Mouse (Mus musculus): ENCODE data around the gene Tnrc6c. TPM values are rescaled to one million over a fixed set of nuclear protein-coding genes. Genes with fewer than 3 reads are reported as not detected.

Tnrc6c gene
- polyA plus RNA-seq, 1 experiment = 15.0 TPM

GRCm38 (mm10) chr11:117790286-117790685 lies 136.2 kb downstream of the Tnrc6c start:
- DNase-seq (ENCODE audit: low read depth) = no peak

DNA sequence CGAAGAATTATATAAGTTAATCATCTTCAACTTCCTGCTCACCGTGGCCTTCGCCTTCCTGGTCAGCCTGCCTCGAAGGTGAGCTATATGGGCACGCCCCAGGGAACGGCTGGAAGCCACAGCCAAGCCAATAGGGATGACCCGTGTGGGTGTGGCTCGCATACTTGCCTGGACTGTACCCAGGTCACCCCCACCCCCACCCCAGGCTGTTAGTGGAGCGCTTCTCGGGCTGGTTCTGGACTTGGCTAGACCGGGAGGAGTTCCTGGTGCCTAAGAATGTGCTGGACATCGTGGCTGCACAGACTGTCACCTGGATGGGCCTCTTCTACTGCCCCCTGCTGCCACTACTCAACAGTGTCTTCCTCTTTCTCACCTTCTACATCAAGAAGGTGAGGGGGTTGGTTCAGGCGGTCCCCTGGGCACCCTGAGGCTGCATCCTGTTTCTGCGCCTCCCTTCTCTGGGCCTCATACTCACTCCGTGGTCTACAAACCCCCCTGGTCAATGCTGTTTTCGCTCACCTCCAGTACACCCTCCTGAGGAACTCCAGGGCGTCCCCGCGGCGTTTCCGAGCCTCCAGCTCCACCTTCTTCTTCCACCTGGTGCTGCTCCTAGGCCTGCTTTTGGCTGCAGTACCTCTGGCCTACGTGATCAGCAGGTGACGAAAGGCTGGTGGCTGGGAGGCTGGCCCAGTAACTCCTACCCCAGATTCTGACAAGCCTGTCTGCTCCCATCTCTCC lies 136.8 kb downstream of the Tnrc6c start:
- no peak for DNase-seq (ENCODE audit: low read depth)

GRCm38 (mm10) chr11:117791441-117791761 lies 137.3 kb downstream of the Tnrc6c start:
- DNase-seq (ENCODE audit: low read depth) = no peak

- no peak for DNase-seq (ENCODE audit: low read depth)
These were observed 138.3 kb downstream of the Tnrc6c start for GRCm38 (mm10) chr11:117792281-117792888.

DNA sequence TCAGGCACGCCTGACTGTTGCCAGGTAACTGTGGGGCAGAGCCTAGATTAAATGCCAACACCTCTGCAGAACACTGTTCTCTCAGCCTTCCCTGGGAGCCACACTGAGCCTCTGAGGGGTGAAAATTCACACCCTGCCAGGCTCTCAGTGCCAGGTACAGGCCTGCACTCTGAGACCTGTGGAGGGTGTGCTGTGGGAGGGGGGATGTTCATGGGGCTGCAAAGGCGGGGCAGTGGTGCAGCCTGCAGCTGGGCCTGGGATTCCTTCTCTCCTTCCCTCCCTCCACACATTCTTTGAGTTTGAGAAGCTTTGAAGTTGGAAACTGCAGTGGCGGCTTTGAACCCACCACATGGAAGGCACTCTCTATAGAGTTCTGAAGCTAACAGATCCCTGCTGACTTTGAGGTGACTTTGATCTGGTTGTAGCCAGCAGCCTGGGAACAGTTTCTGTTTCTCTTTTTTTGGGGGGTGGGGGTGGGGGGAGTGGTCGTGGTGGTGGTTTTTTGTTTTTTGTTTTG lies 140.0 kb downstream of the Tnrc6c start:
- DNase-seq (ENCODE audit: low read depth) = no peak

DNA sequence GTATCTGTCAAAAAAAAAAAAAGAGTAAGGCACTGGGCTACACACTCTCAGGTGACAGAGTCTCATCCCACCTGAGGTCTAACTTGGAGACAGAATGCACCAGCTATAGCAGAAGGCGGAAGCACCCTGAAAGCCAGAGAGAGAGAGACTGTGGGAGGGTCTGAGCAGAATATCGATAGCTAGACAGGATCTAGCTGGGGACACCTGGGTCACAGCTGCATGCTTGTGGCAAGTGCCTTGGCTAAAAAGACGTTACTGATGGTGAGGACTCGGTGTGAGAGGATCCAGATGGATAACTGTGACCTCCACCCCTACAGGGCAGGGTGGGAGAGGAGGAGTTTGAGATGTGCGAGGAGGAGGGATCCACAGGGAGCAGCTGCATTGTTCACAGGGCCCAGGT lies 142.9 kb downstream of the Tnrc6c start:
- no peak for DNase-seq (ENCODE audit: low read depth)

GRCm38 (mm10) chr11:117797511-117798159 lies 143.5 kb downstream of the Tnrc6c start, which contains the start of gene 6030468B19Rik:
6030468B19Rik (plus strand) TSS chr11:117797660.
- no peak for DNase-seq (ENCODE audit: low read depth)

DNA sequence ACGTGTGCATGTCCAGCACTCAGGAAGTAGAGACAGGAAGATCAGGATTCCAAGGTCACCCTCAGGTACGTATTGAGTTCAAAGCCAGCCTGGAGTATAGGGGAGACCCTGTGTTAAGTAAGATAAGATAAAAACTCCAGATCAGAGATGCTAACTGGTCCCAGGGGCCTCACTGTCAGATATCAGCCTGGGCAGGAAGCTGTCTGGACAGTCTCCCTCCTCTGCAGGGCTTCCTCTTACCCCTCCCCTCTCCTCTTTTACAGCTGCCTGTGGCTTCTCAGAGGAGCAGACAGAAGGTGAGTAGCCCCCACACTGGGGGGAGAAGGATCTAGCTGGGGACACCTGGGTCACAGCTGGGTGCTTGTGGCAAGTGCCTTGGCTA lies 144.1 kb downstream of the Tnrc6c start:
- DNase-seq (ENCODE audit: low read depth) = no peak

DNA sequence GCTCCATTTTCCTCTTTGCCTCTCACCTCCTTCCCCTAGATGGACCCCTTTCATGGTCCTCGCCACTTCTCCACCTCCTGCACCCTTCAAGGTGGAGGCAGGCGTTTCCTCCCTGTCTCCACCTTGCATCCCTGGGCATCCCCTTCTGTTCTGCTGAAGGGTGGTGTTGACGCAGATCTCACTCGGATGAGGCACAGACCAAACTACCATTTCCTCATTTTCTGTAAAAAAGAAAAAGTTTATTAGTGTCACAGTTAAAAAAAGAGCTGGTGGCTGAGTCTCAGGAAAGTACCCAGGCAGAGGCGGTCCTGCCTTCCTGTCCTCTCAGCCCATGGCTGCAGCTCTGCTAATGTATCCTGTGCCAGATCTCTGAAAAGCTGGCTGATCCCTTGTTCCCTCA lies 145.1 kb downstream of the Tnrc6c start:
- DNase-seq (ENCODE audit: low read depth) = no peak

DNA sequence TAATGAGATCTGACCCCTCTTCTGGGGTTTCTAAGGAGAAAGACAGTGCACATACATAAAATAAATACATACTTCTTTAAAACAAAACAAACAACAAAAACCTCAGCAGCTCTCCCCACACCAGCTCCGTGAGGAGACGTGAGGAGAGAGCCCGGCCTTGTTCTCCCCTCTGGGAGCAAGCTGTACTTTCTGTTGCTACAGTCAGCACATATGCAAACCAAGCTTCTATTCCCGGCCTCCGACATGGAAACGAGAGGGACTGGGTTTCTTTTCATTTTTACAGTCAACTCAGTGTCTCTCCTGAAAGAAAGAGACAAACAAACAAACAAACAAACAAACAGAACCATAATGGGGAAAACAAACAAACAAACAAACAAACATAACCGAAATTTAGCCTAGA lies 145.9 kb downstream of the Tnrc6c start:
- DNase-seq (ENCODE audit: low read depth) = no peak

DNA sequence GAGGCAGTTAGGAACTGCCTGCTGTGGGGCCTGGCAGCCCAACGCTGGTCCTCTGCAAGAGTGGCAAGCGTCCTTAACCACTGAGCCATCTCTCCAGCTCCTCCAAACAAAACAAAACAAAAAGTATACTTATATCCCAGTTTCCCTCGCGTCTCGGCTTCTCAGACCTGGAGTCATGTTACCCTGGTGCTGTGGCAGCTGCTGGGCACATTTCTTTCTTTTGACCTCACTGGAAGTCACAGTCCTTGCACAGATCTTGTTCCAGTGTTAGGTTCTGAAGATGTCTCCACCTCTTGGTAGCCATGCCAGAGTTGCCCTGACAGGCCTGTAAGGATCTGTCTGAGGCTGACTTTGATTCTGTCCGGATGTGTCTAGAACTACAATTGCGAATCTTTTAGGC lies 147.6 kb downstream of the Tnrc6c start:
- DNase-seq (ENCODE audit: low read depth) = no peak

GRCm38 (mm10) chr11:117803166-117803688 lies 149.1 kb downstream of the Tnrc6c start:
- no peak for DNase-seq (ENCODE audit: low read depth)

- DNase-seq (ENCODE audit: low read depth) = no peak
These were observed 152.7 kb downstream of the Tnrc6c start for GRCm38 (mm10) chr11:117806781-117807180.

- DNase-seq (ENCODE audit: low read depth) = no peak
These were observed 155.6 kb downstream of the Tnrc6c start, which contains the start of the genes Gm20708 and Syngr2 for GRCm38 (mm10) chr11:117809407-117810311. Gm20708 (plus strand) TSS chr11:117809668. Syngr2 (plus strand) TSS chr11:117809668.

- DNase-seq (ENCODE audit: low read depth) = no peak
These were observed 156.4 kb downstream of the Tnrc6c start for GRCm38 (mm10) chr11:117810401-117811046.

Other genes with a start within 250 kb of the Tnrc6c start
- not detected in 2 replicates for gene Gm11733, start 169.9 kb upstream of the Tnrc6c start, polyA plus RNA-seq (2012; rRNA removed)
- 4.9 and 5.8 TPM in 2 replicates for gene Tmc8, start 127.8 kb downstream of the Tnrc6c start, polyA plus RNA-seq (2012; rRNA removed)
- 42.5 and 49.8 TPM in 2 replicates for gene Tmc6, start 127.9 kb downstream of the Tnrc6c start, polyA plus RNA-seq (2012; rRNA removed)
- not detected in 2 replicates for gene 6030468B19Rik, start 143.4 kb downstream of the Tnrc6c start, polyA plus RNA-seq (2012; rRNA removed)
- 0.15 TPM in 1 of 2 replicates, not detected in the other for gene Gm20708, start 155.4 kb downstream of the Tnrc6c start, polyA plus RNA-seq (2012; rRNA removed)
- 107 and 133 TPM in 2 replicates for gene Syngr2, start 155.4 kb downstream of the Tnrc6c start, polyA plus RNA-seq (2012; rRNA removed)
- 5.7 and 8.7 TPM in 2 replicates for gene Afmid, start 171.6 kb downstream of the Tnrc6c start, polyA plus RNA-seq (2012; rRNA removed)
- gene Tk1, start 171.8 kb downstream of the Tnrc6c start, polyA plus RNA-seq (2012; rRNA removed) = 7.2 and 9.8 TPM in 2 replicates
- 1.6 and 2.3 TPM in 2 replicates for gene Birc5, start 195.0 kb downstream of the Tnrc6c start, polyA plus RNA-seq (2012; rRNA removed)
- gene Tmem235, start 206.5 kb downstream of the Tnrc6c start, polyA plus RNA-seq (2012; rRNA removed) = not detected in 2 replicates
- 10.7 and 12.5 TPM in 2 replicates for gene Tha1, start 219.2 kb downstream of the Tnrc6c start, polyA plus RNA-seq (2012; rRNA removed)